Mouse (Mus musculus) stomach, postnatal 0 days (tissue): Measurements from ENCODE around the gene Gm20441. TPM values are rescaled to one million over a fixed set of nuclear protein-coding genes. Genes with fewer than 3 reads are reported as not detected.

Experiments used
- ATAC-seq: fragments of 200-750 bp; cut with Nextera tagmentation; 2 replicates; pipeline ENCODE4 v1.8.0; 2017; ENCODE audit not compliant: low FRiP score, low TSS enrichment
- DNase-seq: peaks from one replicate; pipeline ENCODE4 v3.0.0-alpha.2; 2016; ENCODE audit warnings: low spot score
- H3K27ac ChIP-seq: fragments of 300-500 bp; sonication (generic); replicated peaks from 2 replicates; pipeline ENCODE4 v1.5.1; 2014; ENCODE audit warnings: mild to moderate bottlenecking, control low read depth
- H3K27me3 ChIP-seq: fragments of 300-500 bp; sonication (generic); 2 replicates; pipeline ENCODE4 v1.6.1; 2014; ENCODE audit warnings: low read length; ENCODE audit not compliant: control insufficient read depth, insufficient read depth
- H3K36me3 ChIP-seq: fragments of 300-500 bp; sonication (generic); 2 replicates; pipeline ENCODE4 v1.6.1; 2014; ENCODE audit warnings: low read length, mixed read lengths; ENCODE audit not compliant: control insufficient read depth, insufficient read depth
- H3K4me1 ChIP-seq: fragments of 300-500 bp; sonication (generic); replicated peaks from 2 replicates; pipeline ENCODE4 v1.6.1; 2014; ENCODE audit warnings: antibody characterized with exemption; ENCODE audit not compliant: control insufficient read depth, insufficient read depth
- H3K4me2 ChIP-seq: fragments of 300-500 bp; sonication (generic); replicated peaks from 2 replicates; pipeline ENCODE4 v1.6.1; 2014; ENCODE audit warnings: low read depth, mild to moderate bottlenecking, control low read depth, moderate library complexity
- H3K4me3 ChIP-seq: fragments of 300-500 bp; sonication (generic); 2 replicates; pipeline ENCODE4 v1.5.1; 2014; ENCODE audit warnings: low read depth, low read length, control low read depth
- H3K9ac ChIP-seq: fragments of 300-500 bp; sonication (generic); 2 replicates; pipeline ENCODE4 v1.6.1; 2014; ENCODE audit warnings: mild to moderate bottlenecking, low read length, control low read depth, mixed read lengths
- H3K9me3 ChIP-seq: fragments of 300-500 bp; sonication (generic); 2 replicates; pipeline ENCODE4 v1.6.1; 2016; ENCODE audit warnings: low read length; ENCODE audit not compliant: control insufficient read depth
- CTCF ChIP-seq: IDR thresholded peaks from 2 replicates; pipeline ENCODE4 v1.5.1; 2016; ENCODE audit warnings: antibody characterized with exemption, low read depth, mild to moderate bottlenecking, moderate library complexity
- EP300 ChIP-seq: optimal IDR thresholded peaks from 2 replicates; pipeline ENCODE3; 2016; ENCODE audit warnings: antibody characterized with exemption
- WGBS: fragments of 180-500 bp; shearing (Covaris S2); extraction: QIAGEN DNeasy Blood & Tissue Kit; methylation state at CpG from one replicate; pipeline ENCODE4 v1.1.7; 2014; 5-methylcytosine and 5-hydroxymethylcytosine counted together
- polyA plus RNA-seq: library from polyadenylated mRNA; unstranded; fragments of >200 nt; fragmentation: Nextera tagmentation; extraction: Ambion mirVana; gene quantifications from 2 replicates; pipeline ENCODE4 v1.2.1, GENCODE M21; 2015

The Gm20441 gene
- polyA plus RNA-seq, 1 experiment from 2014 or later: 0.64 TPM

GRCm38 (mm10) chr10:75789841-75790240, 9.1 kb upstream of the Gm20441 start:
- Histone ChIP-seq H3K4me1 (no peaks in the 10 kb centered on the region; the same call in 1 of the 2 replicates), H3K9me3 (no peaks in the 10 kb centered on the region), H3K36me3 (no peaks in the 10 kb centered on the region), H3K27me3 (no peaks in the 10 kb centered on the region), H3K9ac (no peak overlapping the region), H3K27ac (no peak overlapping the region), H3K4me2 (no peak overlapping the region), H3K4me3 (no peak overlapping the region)
- no peak for TF ChIP-seq EP300
- 62% methylated on average over 5 of the region's 5 CpGs for WGBS
- ATAC-seq: peak; percentile 94
- DNase-seq: peak; percentile 64

- Histone ChIP-seq H3K36me3 (no peaks in the 10 kb centered on the region), H3K4me3 (no peak overlapping the region), H3K27me3 (no peaks in the 10 kb centered on the region), H3K4me1 (no peaks in the 10 kb centered on the region), H3K9ac (no peak overlapping the region), H3K4me2 (no peak overlapping the region), H3K27ac (no peak overlapping the region), H3K9me3 (no peaks in the 10 kb centered on the region)
- DNase-seq: no peak
- no peak for TF ChIP-seq CTCF
- no peak for TF ChIP-seq EP300
- 0 out of 2 replicates have a peak, but pooled peaks have one; percentile 33 for ATAC-seq
- WGBS: 80% methylated on average over 6 of the region's 6 CpGs
Measured at GRCm38 (mm10) chr10:75789081-75789735, 8.5 kb upstream of the Gm20441 start.

- no peak overlapping the region for H3K27ac ChIP-seq
- WGBS: 90% methylated on average over 8 of the region's 8 CpGs
- no peaks in the 10 kb centered on the region for H3K4me1 ChIP-seq
- no peaks in the 10 kb centered on the region for H3K27me3 ChIP-seq
- H3K4me3 ChIP-seq: no peak overlapping the region
- H3K9ac ChIP-seq: no peak overlapping the region
- H3K36me3 ChIP-seq: no peaks in the 10 kb centered on the region
- H3K4me2 ChIP-seq: no peak overlapping the region
- H3K9me3 ChIP-seq: no peaks in the 10 kb centered on the region
- DNase-seq (no peak), ATAC-seq (no peak)
- TF ChIP-seq EP300 (no peak), CTCF (no peak)
Measured at GRCm38 (mm10) chr10:75788277-75788676, 7.5 kb upstream of the Gm20441 start.

GRCm38 (mm10) chr10:75785442-75785841, 4.7 kb upstream of the Gm20441 start:
- no peaks in the 10 kb centered on the region for H3K27me3 ChIP-seq

GRCm38 (mm10) chr10:75779206-75780174, 1.3 kb downstream of the Gm20441 start:
- peak; percentile 84 for DNase-seq

More at GRCm38 (mm10) chr10:75785442-75785841, 4.7 kb upstream of the Gm20441 start:
- no peak for TF ChIP-seq EP300
- no peak for TF ChIP-seq CTCF
- WGBS: 62% methylated on average over 1 of the region's 1 CpGs
- H3K9me3 ChIP-seq: no peaks in the 10 kb centered on the region
- no peak overlapping the region for H3K4me2 ChIP-seq
- H3K9ac ChIP-seq: no peak overlapping the region
- H3K27ac ChIP-seq: no peak overlapping the region
- no peak for DNase-seq
- H3K4me1 ChIP-seq: no peaks in the 10 kb centered on the region; the same call in 1 of the 2 replicates
- no peaks in the 10 kb centered on the region for H3K36me3 ChIP-seq
- ATAC-seq: no peak
- H3K4me3 ChIP-seq: no peak overlapping the region

More at GRCm38 (mm10) chr10:75779206-75780174, 1.3 kb downstream of the Gm20441 start:
- peak; percentile 62 for ATAC-seq
- no peaks in the 10 kb centered on the region for H3K36me3 ChIP-seq
- H3K9ac ChIP-seq: no peak overlapping the region
- H3K4me3 ChIP-seq: peak overlapping the region; percentile 57; the same call in 1 of the 2 replicates
- H3K27ac ChIP-seq: peak overlapping the region; percentile 92
- H3K27me3 ChIP-seq: no peaks in the 10 kb centered on the region
- no peaks in the 10 kb centered on the region for H3K9me3 ChIP-seq
- H3K4me2 ChIP-seq: peak overlapping the region; percentile 95
- TF ChIP-seq CTCF: no peak
- TF ChIP-seq EP300: no peak
- 24% methylated on average over 15 of the region's 15 CpGs for WGBS
- no peaks in the 10 kb centered on the region; the same call in 1 of the 2 replicates for H3K4me1 ChIP-seq
